Mouse (Mus musculus): Measurements from ENCODE around the gene 4930564D02Rik.

DNA sequence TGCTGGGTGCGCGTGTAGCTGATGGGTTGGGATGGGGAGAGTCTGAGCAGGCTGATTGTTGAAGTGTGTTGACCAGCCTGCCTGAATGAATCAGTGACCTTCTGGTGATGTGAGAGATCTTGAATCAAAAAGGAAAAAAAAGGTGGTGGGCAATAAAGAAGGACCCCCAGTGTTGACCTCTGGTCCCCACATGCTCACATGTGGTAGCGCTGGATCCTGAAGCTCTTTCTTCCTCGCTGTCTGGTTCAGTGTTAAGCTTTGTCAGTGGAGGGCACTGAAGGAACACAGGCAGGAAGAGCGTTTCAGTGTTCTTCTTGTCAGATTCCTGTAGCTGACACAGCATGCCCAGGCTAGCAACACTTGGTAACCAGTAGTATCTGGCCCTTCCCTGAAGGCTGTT is 9.2 kb downstream of the 4930564D02Rik start:
- TF ChIP-seq CTCF (conservative IDR thresholded peaks at IDR 0.05; ENCODE audit: insufficient read depth, insufficient read length, low read depth, low read length) (no peak), POLR2A (IDR thresholded peaks at IDR 0.05; ENCODE audit: low read depth, low read length) (no peak)

Data from kidney, adult 2 months (tissue).